Mouse (Mus musculus) heart, postnatal 0 days (tissue): ENCODE measurements around the gene Copz2. TPM values are rescaled to one million over a fixed set of nuclear protein-coding genes. Genes with fewer than 3 reads are reported as not detected.
A peak's percentile ranks its signal among the peaks of the same experiment; 100 is the strongest.

Source experiments
- ATAC-seq: fragments of 200-750 bp; cut with Nextera tagmentation; 2 replicates; pipeline ENCODE4 v1.8.0; 2017; ENCODE audit warnings: low read depth, moderate number of reproducible peaks, moderate library complexity; ENCODE audit not compliant: insufficient read depth
- DNase-seq: peaks from one replicate; pipeline ENCODE4 v3.0.0-alpha.2; 2016; ENCODE audit warnings: low spot score
- H3K27ac ChIP-seq: fragments of 300-500 bp; sonication (generic); 2 replicates; pipeline ENCODE4 v1.5.1; 2014; ENCODE audit warnings: low read depth, mild to moderate bottlenecking
- H3K27me3 ChIP-seq: fragments of 300-500 bp; sonication (generic); 2 replicates; pipeline ENCODE4 v1.6.1; 2014; ENCODE audit warnings: low read length, mixed read lengths; ENCODE audit not compliant: control insufficient read depth, insufficient read depth
- H3K36me3 ChIP-seq: fragments of 300-500 bp; sonication (generic); replicated peaks from 2 replicates; pipeline ENCODE4 v1.6.1; 2014; ENCODE audit warnings: low read length, mixed read lengths; ENCODE audit not compliant: control insufficient read depth, insufficient read depth
- H3K4me1 ChIP-seq: fragments of 300-500 bp; sonication (generic); 2 replicates; pipeline ENCODE4 v1.6.1; 2014; ENCODE audit warnings: antibody characterized with exemption; ENCODE audit not compliant: control insufficient read depth, insufficient read depth
- H3K4me2 ChIP-seq: fragments of 300-500 bp; sonication (generic); 2 replicates; pipeline ENCODE4 v1.6.1; 2014; ENCODE audit warnings: low read depth, mild to moderate bottlenecking, low read length, moderate library complexity
- H3K4me3 ChIP-seq: fragments of 300-500 bp; sonication (generic); 2 replicates; pipeline ENCODE4 v1.5.1; 2014; ENCODE audit warnings: low read depth, low read length
- H3K9ac ChIP-seq: fragments of 300-500 bp; sonication (generic); replicated peaks from 2 replicates; pipeline ENCODE4 v1.6.1; 2014; ENCODE audit warnings: low read depth, low read length, mixed read lengths
- H3K9me3 ChIP-seq: fragments of 300-500 bp; sonication (generic); replicated peaks from 2 replicates; pipeline ENCODE4 v1.6.1; 2016; ENCODE audit warnings: low read length; ENCODE audit not compliant: control insufficient read depth
- CTCF ChIP-seq: IDR thresholded peaks from 2 replicates; pipeline ENCODE4 v1.5.1; 2016; ENCODE audit warnings: antibody characterized with exemption, control low read depth, low read depth
- EP300 ChIP-seq: IDR thresholded peaks from 2 replicates; pipeline ENCODE4 v1.6.1; 2016; ENCODE audit warnings: antibody characterized with exemption, low read depth
- WGBS: fragments of 180-500 bp; shearing (Covaris S2); extraction: QIAGEN DNeasy Blood & Tissue Kit; methylation state at CpG from one replicate; pipeline ENCODE4 v1.1.7; 2014; 5-methylcytosine and 5-hydroxymethylcytosine counted together
- polyA plus RNA-seq: library from polyadenylated mRNA; unstranded; fragments of >200 nt; fragmentation: Nextera tagmentation; extraction: Ambion mirVana; gene quantifications from 2 replicates; pipeline ENCODE4 v1.2.1, GENCODE M21; 2015
- total RNA-seq: library from RNA; depleted of rRNA; stranded (reverse); fragments of >200 nt; gene quantifications from 2 replicates; pipeline ENCODE4 v1.2.3, GENCODE M21; 2014; ENCODE audit warnings: low replicate concordance

Gene Copz2
- total and polyA plus RNA-seq, 2 experiments from 2014 or later = 54.7 to 119 TPM

- under 1% methylated on average over 32 of the region's 33 CpGs for WGBS
- Histone ChIP-seq H3K4me2 (peak overlapping the region; percentile 97), H3K27me3 (no peaks in the 10 kb centered on the region), H3K4me1 (peaks cover 40% of the 10 kb centered on the region), H3K27ac (peak overlapping the region; percentile 99), H3K36me3 (0 out of 2 replicates have a peak, but pooled peaks cover 4% of the 10 kb centered on the region), H3K9me3 (no peaks in the 10 kb centered on the region), H3K4me3 (peak overlapping the region; percentile 91), H3K9ac (peak overlapping the region; percentile 88)
- ATAC-seq (peak; percentile 79), DNase-seq (peak; percentile 92)
- TF ChIP-seq CTCF = 0 out of 2 replicates have a peak, but pooled peaks have one; percentile 3
- TF ChIP-seq EP300 = no peak; the same call in 1 of the 2 replicates
Measured at GRCm38 (mm10) chr11:96829403-96829812, 20.3 kb upstream of the Copz2 start.

GRCm38 (mm10) chr11:96829813-96830538, 19.7 kb upstream of the Copz2 start, which contains the start of gene Nfe2l1:
Nfe2l1 (minus strand) TSS chr11:96829968.
- no peak for TF ChIP-seq CTCF
- peak; percentile 8; the same call in 1 of the 2 replicates for TF ChIP-seq EP300
- peak within 1 kb of the TSS; percentile 88 for H3K9ac ChIP-seq
- H3K27me3 ChIP-seq = no peaks in the 10 kb centered on the region
- ATAC-seq = peak; percentile 94
- H3K4me2 ChIP-seq = peak within 1 kb of the TSS; percentile 97
- H3K9me3 ChIP-seq = no peaks in the 10 kb centered on the region
- WGBS = under 1% methylated on average over 49 of the region's 51 CpGs
- peak; percentile 99 for DNase-seq
- 0 out of 2 replicates have a peak, but pooled peaks cover 4% of the 10 kb centered on the region for H3K36me3 ChIP-seq
- peaks cover 34% of the 10 kb centered on the region for H3K4me1 ChIP-seq
- H3K27ac ChIP-seq = peak within 1 kb of the TSS; percentile 99
- H3K4me3 ChIP-seq = peak within 1 kb of the TSS; percentile 91

GRCm38 (mm10) chr11:96830539-96831216, 19.0 kb upstream of the Copz2 start:
- DNase-seq = no peak
- WGBS = 14% methylated on average over 13 of the region's 13 CpGs
- no peak for ATAC-seq
- no peak for TF ChIP-seq EP300
- no peak for TF ChIP-seq CTCF
- H3K4me1 ChIP-seq = peaks cover 27% of the 10 kb centered on the region
- no peaks in the 10 kb centered on the region for H3K9me3 ChIP-seq
- H3K27ac ChIP-seq = peak overlapping the region; percentile 99
- 0 out of 2 replicates have a peak, but pooled peaks cover 4% of the 10 kb centered on the region for H3K36me3 ChIP-seq
- peak overlapping the region; percentile 91 for H3K4me3 ChIP-seq
- H3K4me2 ChIP-seq = peak overlapping the region; percentile 61
- H3K9ac ChIP-seq = peak overlapping the region; percentile 55
- no peaks in the 10 kb centered on the region for H3K27me3 ChIP-seq

- WGBS = 77% methylated on average over 4 of the region's 4 CpGs
- no peaks in the 10 kb centered on the region for H3K27me3 ChIP-seq
- ATAC-seq = no peak
Measured at GRCm38 (mm10) chr11:96831516-96831915, 18.2 kb upstream of the Copz2 start.

GRCm38 (mm10) chr11:96832541-96832940, 17.1 kb upstream of the Copz2 start:
- Histone ChIP-seq H3K4me3 (no peak overlapping the region), H3K9ac (no peak overlapping the region), H3K27me3 (no peaks in the 10 kb centered on the region), H3K9me3 (no peaks in the 10 kb centered on the region), H3K4me1 (0 out of 2 replicates have a peak, but pooled peaks cover 10% of the 10 kb centered on the region), H3K36me3 (no peaks in the 10 kb centered on the region), H3K4me2 (no peak overlapping the region), H3K27ac (no peak overlapping the region)
- no peak for DNase-seq
- ATAC-seq = no peak
- no peak for TF ChIP-seq CTCF
- WGBS = 90% methylated on average over 3 of the region's 3 CpGs

More at GRCm38 (mm10) chr11:96831516-96831915, 18.2 kb upstream of the Copz2 start:
- no peak for DNase-seq
- TF ChIP-seq CTCF = no peak
- Histone ChIP-seq H3K27ac (no peak overlapping the region), H3K36me3 (no peaks in the 10 kb centered on the region), H3K4me2 (no peak overlapping the region), H3K4me1 (peaks cover 19% of the 10 kb centered on the region), H3K4me3 (no peak overlapping the region), H3K9me3 (no peaks in the 10 kb centered on the region), H3K9ac (no peak overlapping the region)
